Mouse (Mus musculus): Measurements from ENCODE around the gene Enpp3. TPM values are rescaled to one million over a fixed set of nuclear protein-coding genes. Genes with fewer than 3 reads are reported as not detected.
A peak's percentile ranks its signal among the peaks of the same experiment; 100 is the strongest.

Gene Enpp3
- total RNA-seq, 1 experiment from 2014 or later, result not detected

- ATAC-seq (replicated peaks in 1 of 2; ENCODE audit: insufficient read depth in 1 of 2, low FRiP score in 2 of 2, low TSS enrichment in 1 of 2, low read depth in 1 of 2, poor library complexity in 2 of 2, severe bottlenecking in 2 of 2), result no peak
These were observed 101.1 kb downstream of the Enpp3 start for GRCm38 (mm10) chr10:24741229-24742198.

DNA sequence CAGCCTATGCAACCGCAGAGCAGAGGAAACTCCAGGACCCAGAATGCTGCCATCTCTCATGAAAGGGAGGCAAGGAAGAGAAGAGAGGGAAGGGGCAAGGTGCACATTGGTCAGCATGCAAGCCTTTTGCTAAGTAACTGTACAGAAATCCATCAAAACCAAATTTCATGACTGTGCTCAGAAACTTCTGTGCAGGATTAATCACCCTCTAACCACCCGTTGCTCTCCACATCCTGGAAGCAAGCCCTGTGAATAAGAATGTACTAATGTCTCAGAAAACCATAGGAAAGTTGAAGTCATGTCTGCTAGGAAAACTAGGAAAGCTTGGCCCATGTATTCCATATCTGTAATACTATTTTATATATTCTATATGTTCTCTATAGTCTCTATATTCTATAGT, 103.5 kb downstream of the Enpp3 start:
- no peak for ATAC-seq (replicated peaks in 1 of 2; ENCODE audit: insufficient read depth in 1 of 2, low FRiP score in 2 of 2, low TSS enrichment in 1 of 2, low read depth in 1 of 2, poor library complexity in 2 of 2, severe bottlenecking in 2 of 2)

- ATAC-seq (replicated peaks in 1 of 2; ENCODE audit: insufficient read depth in 1 of 2, low FRiP score in 2 of 2, low TSS enrichment in 1 of 2, low read depth in 1 of 2, poor library complexity in 2 of 2, severe bottlenecking in 2 of 2), result no peak
These were observed 104.2 kb downstream of the Enpp3 start for GRCm38 (mm10) chr10:24738456-24738855.

GRCm38 (mm10) chr10:24735027-24735777, 107.4 kb downstream of the Enpp3 start:
- ATAC-seq (replicated peaks in 1 of 2; ENCODE audit: insufficient read depth in 1 of 2, low FRiP score in 2 of 2, low TSS enrichment in 1 of 2, low read depth in 1 of 2, poor library complexity in 2 of 2, severe bottlenecking in 2 of 2), result no peak

DNA sequence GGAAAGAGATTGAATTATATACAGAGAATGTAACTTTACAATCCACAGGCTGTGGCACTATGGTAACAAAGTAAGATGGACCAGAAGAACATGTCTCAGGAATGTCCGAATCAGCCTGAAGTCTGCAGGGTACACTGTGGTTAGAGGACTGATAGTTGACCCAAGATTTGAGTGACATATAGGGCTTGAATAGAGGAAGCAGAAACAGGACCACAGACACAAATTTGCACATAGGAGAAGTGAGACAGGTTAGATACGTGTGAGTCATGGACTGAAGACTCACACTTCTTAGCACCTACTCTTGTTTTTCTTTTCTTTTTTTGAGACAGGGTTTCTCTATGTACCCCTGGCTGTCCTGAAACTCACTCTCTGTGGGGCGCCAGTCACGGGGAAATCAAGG, 115.1 kb downstream of the Enpp3 start:
- ATAC-seq (replicated peaks in 1 of 2; ENCODE audit: insufficient read depth in 1 of 2, low FRiP score in 2 of 2, low TSS enrichment in 1 of 2, low read depth in 1 of 2, poor library complexity in 2 of 2, severe bottlenecking in 2 of 2), result 0 out of 4 replicates have a peak, but pooled peaks of 1 of the 2 experiments have one; percentile 22

GRCm38 (mm10) chr10:24725197-24725596, 117.4 kb downstream of the Enpp3 start:
- ATAC-seq (replicated peaks in 1 of 2; ENCODE audit: insufficient read depth in 1 of 2, low FRiP score in 2 of 2, low TSS enrichment in 1 of 2, low read depth in 1 of 2, poor library complexity in 2 of 2, severe bottlenecking in 2 of 2), result no peak

Other genes starting within 250 kb of the Enpp3 start
- gene Ccn2, start 247.4 kb downstream of the Enpp3 start, total RNA-seq (2017), result not detected in 2 replicates
- 3.7 and 4.5 TPM in 2 replicates for gene Enpp1, start 130.7 kb downstream of the Enpp3 start, total RNA-seq (2017)
- 32.7 and 46.3 TPM in 2 replicates for gene Med23, start 27.2 kb upstream of the Enpp3 start, total RNA-seq (2017)
- gene Arg1, start 84.7 kb upstream of the Enpp3 start, total RNA-seq (2017), result 0.19 TPM in 1 of 2 replicates, not detected in the other

Measured in hematopoietic stem cell, adult 5-6 weeks (primary cell).